Mouse (Mus musculus) testis, adult 2 months (tissue): Measurements from ENCODE around the gene Dbnl.

Source experiments
- CTCF ChIP-seq: fragments of 200-500 bp; IDR thresholded peaks from 2 replicates; pipeline ENCODE4 v1.5.1; 2012; ENCODE audit warnings: low read depth, mild to moderate bottlenecking, inconsistent platforms, low read length, moderate library complexity; ENCODE audit not compliant: control insufficient read depth, insufficient read depth, insufficient replicate concordance
- POLR2A ChIP-seq: fragments of 200-500 bp; IDR thresholded peaks from 2 replicates; pipeline ENCODE4 v1.6.1; 2012; ENCODE audit warnings: low read depth, mild to moderate bottlenecking, inconsistent platforms, low read length, moderate library complexity; ENCODE audit not compliant: control insufficient read depth

- TF ChIP-seq CTCF (no peak), POLR2A (no peak)
Measured at GRCm38 (mm10) chr11:5843131-5843530, 54.8 kb downstream of the Dbnl start.
